Mouse (Mus musculus): ENCODE results near the gene Ppfibp2. TPM values are rescaled to one million over a fixed set of nuclear protein-coding genes. Genes with fewer than 3 reads are reported as not detected.

The Ppfibp2 gene
- 1 to 10 TPM; 8.1 to 9.7 TPM for total RNA-seq (2021)
- long read RNA-seq, transcript Ppfibp2-201 (25 exons, 3,310 nt) = major isoform, 5 of 11 reads
- long read RNA-seq, partial matches to known transcripts = 1 of 11 reads
- long read RNA-seq, other reads (novel, unspliced or antisense) = 5 of 11 reads

GRCm38 (mm10) chr7:107594857-107595402 is at the start of gene Ppfibp2:
Gene Ppfibp2 (plus strand): TSS chr7:107595207.
- peak; percentile 74 to 83 for DNase-seq (ENCODE audit: low spot score in 2 of 2)

- no peak for DNase-seq (ENCODE audit: low spot score in 2 of 2)
Measured at GRCm38 (mm10) chr7:107547872-107548271, 47.1 kb upstream of the Ppfibp2 start.

- DNase-seq (ENCODE audit: low spot score in 2 of 2) = no peak
Measured at GRCm38 (mm10) chr7:107553461-107553860, 41.5 kb upstream of the Ppfibp2 start.

GRCm38 (mm10) chr7:107555906-107556305 is 39.1 kb upstream of the Ppfibp2 start:
- DNase-seq (ENCODE audit: low spot score in 2 of 2) = peak in 1 of 2 experiments; percentile 16

- no peak for DNase-seq (ENCODE audit: low spot score in 2 of 2)
Measured at GRCm38 (mm10) chr7:107560675-107561074, 34.3 kb upstream of the Ppfibp2 start.

- DNase-seq (ENCODE audit: low spot score in 2 of 2) = no peak
Measured at GRCm38 (mm10) chr7:107561584-107561983, 33.4 kb upstream of the Ppfibp2 start.

GRCm38 (mm10) chr7:107563727-107564126 is 31.3 kb upstream of the Ppfibp2 start:
- no peak for DNase-seq (ENCODE audit: low spot score in 2 of 2)

GRCm38 (mm10) chr7:107567261-107567671 is 27.7 kb upstream of the Ppfibp2 start, which contains the start of gene Olfml1:
Gene Olfml1 (plus strand): TSS chr7:107567446.
- DNase-seq (ENCODE audit: low spot score in 2 of 2) = peak; percentile 1 to 29

GRCm38 (mm10) chr7:107567674-107568073 is 27.3 kb upstream of the Ppfibp2 start:
- no peak for DNase-seq (ENCODE audit: low spot score in 2 of 2)

GRCm38 (mm10) chr7:107568971-107569370 is 26.0 kb upstream of the Ppfibp2 start:
- DNase-seq (ENCODE audit: low spot score in 2 of 2) = no peak

GRCm38 (mm10) chr7:107573856-107574255 is 21.2 kb upstream of the Ppfibp2 start:
- DNase-seq (ENCODE audit: low spot score in 2 of 2) = no peak

- DNase-seq (ENCODE audit: low spot score in 2 of 2) = no peak
Measured at GRCm38 (mm10) chr7:107574276-107574675, 20.7 kb upstream of the Ppfibp2 start.

GRCm38 (mm10) chr7:107592641-107593040 is 2.4 kb upstream of the Ppfibp2 start:
- DNase-seq (ENCODE audit: low spot score in 2 of 2) = peak; percentile 13 to 41

- peak in 1 of 2 experiments; percentile 5 for DNase-seq (ENCODE audit: low spot score in 2 of 2)
Measured at GRCm38 (mm10) chr7:107593904-107594303, 1.1 kb upstream of the Ppfibp2 start.

- DNase-seq (ENCODE audit: low spot score in 2 of 2) = peak in 1 of 2 experiments; percentile 54
Measured at GRCm38 (mm10) chr7:107594325-107594856, 616 bp upstream of the Ppfibp2 start.

- no peak for DNase-seq (ENCODE audit: low spot score in 2 of 2)
Measured at GRCm38 (mm10) chr7:107595426-107595825, 419 bp downstream of the Ppfibp2 start.

GRCm38 (mm10) chr7:107596753-107597152 is 1.7 kb downstream of the Ppfibp2 start:
- DNase-seq (ENCODE audit: low spot score in 2 of 2) = no peak

- DNase-seq (ENCODE audit: low spot score in 2 of 2) = no peak
Measured at GRCm38 (mm10) chr7:107597956-107598355, 2.9 kb downstream of the Ppfibp2 start.

- DNase-seq (ENCODE audit: low spot score in 2 of 2) = no peak
Measured at GRCm38 (mm10) chr7:107600651-107601050, 5.6 kb downstream of the Ppfibp2 start.

- DNase-seq (ENCODE audit: low spot score in 2 of 2) = no peak
Measured at GRCm38 (mm10) chr7:107602505-107602904, 7.5 kb downstream of the Ppfibp2 start.

- no peak for DNase-seq (ENCODE audit: low spot score in 2 of 2)
Measured at GRCm38 (mm10) chr7:107602913-107603312, 7.9 kb downstream of the Ppfibp2 start.

GRCm38 (mm10) chr7:107607766-107608165 is 12.8 kb downstream of the Ppfibp2 start:
- DNase-seq (ENCODE audit: low spot score in 2 of 2) = no peak
